Mouse (Mus musculus): ENCODE data around the gene Dstn. TPM values are rescaled to one million over a fixed set of nuclear protein-coding genes. Genes with fewer than 3 reads are reported as not detected.

Dstn gene
- polyA plus RNA-seq, 1 experiment, result 174 TPM

DNA sequence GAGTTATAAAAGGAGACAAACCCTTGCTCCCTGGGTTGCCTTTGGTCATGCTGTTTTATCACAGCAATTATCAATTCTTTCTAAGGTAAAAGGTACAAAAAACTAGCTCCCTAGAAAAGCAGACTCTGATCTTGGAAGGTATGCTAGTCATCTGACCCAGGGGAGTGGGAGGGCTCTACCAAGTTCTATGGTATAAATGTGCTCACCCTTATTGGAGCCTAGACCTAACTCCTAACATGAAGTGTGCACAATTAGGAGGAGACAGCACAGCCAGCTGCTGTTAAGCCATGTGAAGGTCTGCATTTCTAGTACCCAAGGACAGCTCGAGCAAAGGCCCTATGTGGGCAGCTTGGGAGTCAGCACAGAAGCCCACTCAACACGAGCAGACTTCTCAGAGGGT is 56.8 kb downstream of the Dstn start:
- TF ChIP-seq POLR2AphosphoS2 (IDR thresholded peaks at IDR 0.05; ENCODE audit: insufficient read length, low read depth) (no peak), TCF12 (IDR thresholded peaks at IDR 0.05; ENCODE audit: insufficient read depth, poor library complexity, severe bottlenecking) (no peak), REST (IDR thresholded peaks at IDR 0.05; ENCODE audit: insufficient read depth, insufficient read length) (no peak), CEBPB (IDR thresholded peaks at IDR 0.05; ENCODE audit: insufficient read depth, poor library complexity, severe bottlenecking) (no peak), TCF3 (IDR thresholded peaks at IDR 0.05; ENCODE audit: insufficient read length, low read depth) (no peak), MYOD1 (IDR thresholded peaks at IDR 0.05; ENCODE audit: control insufficient read depth in 1 of 3, insufficient read length in 2 of 3, low read depth in 2 of 3) (no peak), SRF (IDR thresholded peaks at IDR 0.05; ENCODE audit: control insufficient read depth, insufficient read length, low read depth) (no peak), MYOG (IDR thresholded peaks at IDR 0.05; ENCODE audit: control insufficient read depth in 1 of 3, insufficient read depth in 1 of 3, insufficient read length in 2 of 3, low read depth in 2 of 3) (no peak), POLR2A (IDR thresholded peaks at IDR 0.05; ENCODE audit: insufficient read length, low read depth) (no peak), E2F4 (IDR thresholded peaks at IDR 0.05; ENCODE audit: insufficient read depth) (no peak), USF1 (IDR thresholded peaks at IDR 0.05; ENCODE audit: low read depth) (no peak), MAX (IDR thresholded peaks at IDR 0.05; ENCODE audit: low read depth) (no peak)
- Histone ChIP-seq H3K79me2 (ENCODE audit: control insufficient read depth, insufficient read depth) (peaks cover 20% of the 10 kb centered on the region), H3K27me3 (ENCODE audit: control insufficient read depth, insufficient read depth, insufficient read length) (no peaks in the 10 kb centered on the region), H3ac (ENCODE audit: control insufficient read depth, insufficient read length) (no peak overlapping the region), H3K4me2 (ENCODE audit: low read depth) (no peak overlapping the region), H3K4me3 (no peak overlapping the region), H3K36me3 (ENCODE audit: control insufficient read depth, insufficient read depth) (peaks cover 39% of the 10 kb centered on the region)

DNA sequence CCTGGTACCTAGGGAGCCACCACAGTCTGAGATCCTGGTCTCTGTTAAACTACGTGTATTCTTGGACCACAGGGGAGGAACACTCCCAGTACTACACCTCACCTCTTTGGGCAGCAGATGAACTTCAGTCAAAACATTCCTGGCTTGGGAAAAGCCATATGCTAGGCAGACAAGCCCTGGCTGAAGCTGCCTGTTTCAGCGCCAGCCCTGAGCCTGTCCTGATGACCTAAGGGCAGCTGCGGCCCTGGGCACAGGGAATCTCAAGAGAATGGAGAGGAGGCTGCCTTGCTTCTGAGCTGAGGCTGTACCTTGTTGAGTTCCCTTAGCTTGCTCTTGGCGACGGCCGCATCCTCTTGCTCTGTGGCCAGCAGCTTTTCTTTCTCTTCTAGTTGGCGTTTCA is 58.0 kb downstream of the Dstn start:
- Histone ChIP-seq H3K36me3 (ENCODE audit: control insufficient read depth, insufficient read depth) (peaks cover 39% of the 10 kb centered on the region), H3K4me2 (ENCODE audit: low read depth) (no peak overlapping the region), H3K4me3 (no peak overlapping the region), H3K27me3 (ENCODE audit: control insufficient read depth, insufficient read depth, insufficient read length) (no peaks in the 10 kb centered on the region), H3K79me2 (ENCODE audit: control insufficient read depth, insufficient read depth) (peaks cover 32% of the 10 kb centered on the region), H3ac (ENCODE audit: control insufficient read depth, insufficient read length) (no peak overlapping the region)
- TF ChIP-seq SRF (IDR thresholded peaks at IDR 0.05; ENCODE audit: control insufficient read depth, insufficient read length, low read depth) (no peak), POLR2AphosphoS2 (IDR thresholded peaks at IDR 0.05; ENCODE audit: insufficient read length, low read depth) (no peak), POLR2A (IDR thresholded peaks at IDR 0.05; ENCODE audit: insufficient read length, low read depth) (no peak), REST (IDR thresholded peaks at IDR 0.05; ENCODE audit: insufficient read depth, insufficient read length) (no peak), MAX (IDR thresholded peaks at IDR 0.05; ENCODE audit: low read depth) (no peak), MYOG (IDR thresholded peaks at IDR 0.05; ENCODE audit: control insufficient read depth in 1 of 3, insufficient read depth in 1 of 3, insufficient read length in 2 of 3, low read depth in 2 of 3) (no peak), TCF12 (IDR thresholded peaks at IDR 0.05; ENCODE audit: insufficient read depth, poor library complexity, severe bottlenecking) (no peak), E2F4 (IDR thresholded peaks at IDR 0.05; ENCODE audit: insufficient read depth) (no peak), MYOD1 (IDR thresholded peaks at IDR 0.05; ENCODE audit: control insufficient read depth in 1 of 3, insufficient read length in 2 of 3, low read depth in 2 of 3) (no peak), CEBPB (IDR thresholded peaks at IDR 0.05; ENCODE audit: insufficient read depth, poor library complexity, severe bottlenecking) (no peak), TCF3 (IDR thresholded peaks at IDR 0.05; ENCODE audit: insufficient read length, low read depth) (no peak), USF1 (IDR thresholded peaks at IDR 0.05; ENCODE audit: low read depth) (no peak)

DNA sequence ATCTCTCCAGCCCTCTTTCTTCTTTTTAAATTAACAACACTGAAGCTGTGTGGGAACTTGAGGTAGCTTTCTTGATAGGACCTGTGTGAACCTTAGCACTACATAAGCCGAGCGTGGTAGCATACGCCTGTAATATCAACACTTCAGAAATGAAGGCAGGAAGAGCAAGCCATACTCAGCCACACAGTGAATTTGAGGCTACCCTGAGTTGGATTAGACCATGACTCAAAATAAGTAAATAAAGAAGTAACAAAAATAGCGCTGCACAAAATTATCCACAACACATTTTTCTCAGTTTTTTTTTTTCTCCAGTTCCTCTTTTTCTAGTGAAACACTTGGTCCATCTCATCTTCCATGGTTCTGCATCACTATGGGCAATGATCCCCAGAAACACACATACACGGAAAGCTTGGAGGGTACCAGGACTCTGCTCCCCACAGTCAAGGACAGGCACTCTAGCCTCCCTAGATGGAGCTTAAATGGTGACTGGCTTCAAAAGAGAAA is 60.1 kb downstream of the Dstn start:
- Histone ChIP-seq H3K36me3 (ENCODE audit: control insufficient read depth, insufficient read depth) (peaks cover 25% of the 10 kb centered on the region), H3K79me2 (ENCODE audit: control insufficient read depth, insufficient read depth) (peaks cover 52% of the 10 kb centered on the region), H3ac (ENCODE audit: control insufficient read depth, insufficient read length) (no peak overlapping the region), H3K4me3 (no peak overlapping the region), H3K4me2 (ENCODE audit: low read depth) (no peak overlapping the region), H3K27me3 (ENCODE audit: control insufficient read depth, insufficient read depth, insufficient read length) (no peaks in the 10 kb centered on the region)
- no peak for TF ChIP-seq MYOD1 (IDR thresholded peaks at IDR 0.05; ENCODE audit: control insufficient read depth in 1 of 3, insufficient read length in 2 of 3, low read depth in 2 of 3)
- no peak for TF ChIP-seq TCF12 (IDR thresholded peaks at IDR 0.05; ENCODE audit: insufficient read depth, poor library complexity, severe bottlenecking)
- no peak for TF ChIP-seq USF1 (IDR thresholded peaks at IDR 0.05; ENCODE audit: low read depth)
- no peak for TF ChIP-seq MAX (IDR thresholded peaks at IDR 0.05; ENCODE audit: low read depth)
- TF ChIP-seq SRF (IDR thresholded peaks at IDR 0.05; ENCODE audit: control insufficient read depth, insufficient read length, low read depth), result no peak
- no peak for TF ChIP-seq TCF3 (IDR thresholded peaks at IDR 0.05; ENCODE audit: insufficient read length, low read depth)
- no peak for TF ChIP-seq REST (IDR thresholded peaks at IDR 0.05; ENCODE audit: insufficient read depth, insufficient read length)
- TF ChIP-seq POLR2A (IDR thresholded peaks at IDR 0.05; ENCODE audit: insufficient read length, low read depth), result no peak
- TF ChIP-seq POLR2AphosphoS2 (IDR thresholded peaks at IDR 0.05; ENCODE audit: insufficient read length, low read depth), result no peak
- TF ChIP-seq CEBPB (IDR thresholded peaks at IDR 0.05; ENCODE audit: insufficient read depth, poor library complexity, severe bottlenecking), result no peak
- TF ChIP-seq MYOG (IDR thresholded peaks at IDR 0.05; ENCODE audit: control insufficient read depth in 1 of 3, insufficient read depth in 1 of 3, insufficient read length in 2 of 3, low read depth in 2 of 3), result no peak
- no peak for TF ChIP-seq E2F4 (IDR thresholded peaks at IDR 0.05; ENCODE audit: insufficient read depth)

DNA sequence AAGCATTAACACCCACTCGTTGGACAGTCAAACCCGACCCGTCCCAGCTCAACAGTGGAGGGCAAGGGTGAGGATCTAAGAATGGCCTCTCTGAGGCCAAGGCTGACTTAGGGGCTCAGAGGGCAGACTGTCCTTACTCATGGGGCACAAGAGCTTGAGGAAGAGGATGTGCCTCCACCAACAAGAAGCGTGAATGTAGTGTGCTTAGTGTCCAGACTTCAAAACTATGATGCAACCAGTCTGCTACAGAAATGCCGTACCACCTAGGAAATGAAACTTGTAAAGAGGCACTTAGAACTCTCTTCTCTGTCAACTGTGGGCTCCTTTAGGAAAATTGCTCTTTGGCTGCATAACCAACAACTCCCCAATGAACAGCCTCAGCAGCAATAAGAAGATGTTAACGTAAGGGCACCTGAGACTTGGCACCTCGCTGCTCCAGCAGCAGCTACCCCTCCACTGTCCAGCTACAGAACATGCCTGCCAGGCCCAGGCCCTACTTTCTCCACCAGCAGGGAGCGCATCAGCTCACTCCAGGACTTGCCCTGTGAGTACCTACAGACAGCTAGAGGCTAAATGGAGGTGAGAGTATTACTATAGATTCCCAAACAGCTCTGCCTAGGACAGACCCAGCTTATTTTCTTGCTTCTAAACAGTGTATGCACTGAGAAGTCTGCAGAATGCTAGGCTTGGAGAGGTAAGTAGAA is 63.5 kb downstream of the Dstn start:
- no peak overlapping the region for H3K4me2 ChIP-seq (ENCODE audit: low read depth)
- H3K79me2 ChIP-seq (ENCODE audit: control insufficient read depth, insufficient read depth), result peaks cover 78% of the 10 kb centered on the region
- TF ChIP-seq MYOD1 (IDR thresholded peaks at IDR 0.05; ENCODE audit: control insufficient read depth in 1 of 3, insufficient read length in 2 of 3, low read depth in 2 of 3), result no peak
- no peak for TF ChIP-seq SRF (IDR thresholded peaks at IDR 0.05; ENCODE audit: control insufficient read depth, insufficient read length, low read depth)
- no peak for TF ChIP-seq CEBPB (IDR thresholded peaks at IDR 0.05; ENCODE audit: insufficient read depth, poor library complexity, severe bottlenecking)
- TF ChIP-seq E2F4 (IDR thresholded peaks at IDR 0.05; ENCODE audit: insufficient read depth), result no peak
- TF ChIP-seq REST (IDR thresholded peaks at IDR 0.05; ENCODE audit: insufficient read depth, insufficient read length), result no peak
- no peak for TF ChIP-seq POLR2A (IDR thresholded peaks at IDR 0.05; ENCODE audit: insufficient read length, low read depth)
- no peak for TF ChIP-seq TCF12 (IDR thresholded peaks at IDR 0.05; ENCODE audit: insufficient read depth, poor library complexity, severe bottlenecking)
- TF ChIP-seq MYOG (IDR thresholded peaks at IDR 0.05; ENCODE audit: control insufficient read depth in 1 of 3, insufficient read depth in 1 of 3, insufficient read length in 2 of 3, low read depth in 2 of 3), result no peak
- no peak for TF ChIP-seq POLR2AphosphoS2 (IDR thresholded peaks at IDR 0.05; ENCODE audit: insufficient read length, low read depth)
- TF ChIP-seq TCF3 (IDR thresholded peaks at IDR 0.05; ENCODE audit: insufficient read length, low read depth), result no peak
- TF ChIP-seq USF1 (IDR thresholded peaks at IDR 0.05; ENCODE audit: low read depth), result no peak
- TF ChIP-seq MAX (IDR thresholded peaks at IDR 0.05; ENCODE audit: low read depth), result no peak
- H3K4me3 ChIP-seq, result no peak overlapping the region
- H3K27me3 ChIP-seq (ENCODE audit: control insufficient read depth, insufficient read depth, insufficient read length), result no peaks in the 10 kb centered on the region
- peaks cover 12% of the 10 kb centered on the region for H3K36me3 ChIP-seq (ENCODE audit: control insufficient read depth, insufficient read depth)
- no peak overlapping the region for H3ac ChIP-seq (ENCODE audit: control insufficient read depth, insufficient read length)
